Mouse (Mus musculus): ENCODE measurements around the gene Mindy4. TPM values are rescaled to one million over a fixed set of nuclear protein-coding genes. Genes with fewer than 3 reads are reported as not detected.
A peak's percentile ranks its signal among the peaks of the same experiment; 100 is the strongest.

Mindy4 gene
- polyA plus RNA-seq, 1 experiment from 2014 or later, result 16.2 TPM

DNA sequence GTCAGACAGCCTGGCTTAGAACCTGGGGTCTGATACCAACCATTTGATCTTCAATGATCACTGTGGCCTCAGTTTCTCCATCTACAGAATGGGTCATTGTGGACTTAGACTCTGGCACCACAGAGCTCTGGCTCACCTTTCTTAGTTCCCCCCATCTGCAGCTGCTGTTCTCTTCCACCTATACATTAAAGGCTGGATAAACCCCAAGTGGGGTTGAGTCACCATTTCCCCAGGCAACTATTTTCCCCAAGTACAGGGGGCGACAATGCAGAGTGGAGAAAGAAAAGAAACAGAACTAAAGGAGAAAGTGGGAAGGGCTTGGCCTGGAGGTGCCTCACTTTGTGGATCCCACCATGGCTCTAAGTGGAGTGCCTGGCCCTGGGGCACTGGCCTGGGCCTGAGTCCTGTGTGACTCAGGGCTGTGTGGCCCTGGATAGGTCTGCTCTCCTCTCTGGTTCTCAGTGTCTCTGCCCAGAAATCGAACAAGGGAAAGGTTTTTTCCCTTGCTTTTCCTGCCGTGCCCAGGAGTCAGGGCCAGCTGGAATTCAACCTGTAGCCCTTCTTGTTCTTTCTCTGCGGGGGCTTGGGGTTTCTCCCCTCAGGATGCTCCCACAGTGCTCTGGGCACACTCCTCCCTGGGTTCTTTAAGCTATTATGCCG lies 153.9 kb downstream of the Mindy4 start:
- Histone ChIP-seq H3K9ac (ENCODE audit: low read depth, low read length) (no peak overlapping the region), H3K27me3 (replicated peaks; ENCODE audit: control insufficient read depth, insufficient read depth, low read length) (no peaks in the 10 kb centered on the region)

DNA sequence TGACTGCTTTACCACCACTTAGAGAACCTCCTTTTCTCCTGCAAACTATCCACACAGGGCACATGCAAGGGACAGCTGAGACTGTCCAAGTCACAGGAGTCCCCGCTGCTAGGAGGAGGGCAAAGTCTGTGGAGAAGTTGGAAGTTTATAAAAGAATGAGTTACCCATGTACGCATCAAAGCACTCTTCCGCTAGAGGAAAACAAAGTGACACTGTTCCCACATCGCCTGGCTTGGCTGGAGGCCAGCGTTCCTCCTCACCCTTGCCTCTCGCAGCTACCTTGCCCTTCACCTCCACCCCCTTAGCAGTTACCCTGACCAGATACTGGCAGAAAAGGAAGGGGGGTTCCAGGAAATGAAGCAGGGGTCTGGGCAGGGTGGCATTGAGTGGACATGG lies 154.5 kb downstream of the Mindy4 start:
- Histone ChIP-seq H3K36me3 (ENCODE audit: control insufficient read depth, insufficient read depth, low read length) (no peaks in the 10 kb centered on the region), H3K9me3 (ENCODE audit: control insufficient read depth, low read length) (no peaks in the 10 kb centered on the region), H3K4me2 (ENCODE audit: low read depth, low read length) (no peak overlapping the region), H3K9ac (ENCODE audit: low read depth, low read length) (no peak overlapping the region), H3K27me3 (replicated peaks; ENCODE audit: control insufficient read depth, insufficient read depth, low read length) (no peaks in the 10 kb centered on the region), H3K4me3 (ENCODE audit: low read depth, low read length) (no peak overlapping the region), H3K4me1 (ENCODE audit: control insufficient read depth, insufficient read depth, low read length) (no peaks in the 10 kb centered on the region), H3K27ac (replicated peaks; ENCODE audit: low read depth, low read length) (no peak overlapping the region)
- DNase-seq (ENCODE audit: low spot score) (no peak), ATAC-seq (ENCODE audit: low read depth) (peak; percentile 53; the same call in 1 of the 2 replicates)
- 55% methylated on average over 6 of the region's 6 CpGs for WGBS

More for the DNA sequence above, 153.9 kb downstream of the Mindy4 start:
- Histone ChIP-seq H3K4me1 (ENCODE audit: control insufficient read depth, insufficient read depth, low read length) (no peaks in the 10 kb centered on the region), H3K4me3 (ENCODE audit: low read depth, low read length) (no peak overlapping the region), H3K36me3 (ENCODE audit: control insufficient read depth, insufficient read depth, low read length) (no peaks in the 10 kb centered on the region), H3K9me3 (ENCODE audit: control insufficient read depth, low read length) (no peaks in the 10 kb centered on the region), H3K4me2 (ENCODE audit: low read depth, low read length) (no peak overlapping the region), H3K27ac (replicated peaks; ENCODE audit: low read depth, low read length) (no peak overlapping the region)
- no peak for ATAC-seq (ENCODE audit: low read depth)
- 66% methylated on average over 5 of the region's 5 CpGs for WGBS
- no peak for DNase-seq (ENCODE audit: low spot score)

DNA sequence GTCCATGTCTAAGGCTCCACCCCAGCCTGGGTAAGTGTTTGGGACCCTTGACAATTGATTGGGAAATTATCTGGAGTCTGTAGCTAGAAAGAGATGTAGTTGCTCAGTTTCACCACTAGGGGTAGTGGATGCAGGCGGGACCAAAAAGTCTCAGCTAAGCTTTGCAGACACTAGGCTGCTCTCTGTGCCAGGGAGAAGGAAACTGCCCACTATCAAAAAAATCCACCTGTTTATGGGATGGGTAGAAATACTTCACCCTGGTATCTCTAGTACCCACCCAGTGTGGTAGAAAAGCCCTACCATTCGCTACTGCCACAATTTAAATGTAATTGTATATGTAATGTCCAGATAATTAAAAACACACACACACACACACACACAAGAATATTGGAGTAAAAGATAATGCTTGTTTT lies 155.6 kb downstream of the Mindy4 start:
- WGBS, result 13% methylated on average over 2 of the region's 2 CpGs
- Histone ChIP-seq H3K27me3 (replicated peaks; ENCODE audit: control insufficient read depth, insufficient read depth, low read length) (no peaks in the 10 kb centered on the region), H3K27ac (replicated peaks; ENCODE audit: low read depth, low read length) (no peak overlapping the region), H3K4me2 (ENCODE audit: low read depth, low read length) (no peak overlapping the region), H3K9ac (ENCODE audit: low read depth, low read length) (no peak overlapping the region), H3K9me3 (ENCODE audit: control insufficient read depth, low read length) (no peaks in the 10 kb centered on the region), H3K4me1 (ENCODE audit: control insufficient read depth, insufficient read depth, low read length) (no peaks in the 10 kb centered on the region), H3K36me3 (ENCODE audit: control insufficient read depth, insufficient read depth, low read length) (no peaks in the 10 kb centered on the region), H3K4me3 (ENCODE audit: low read depth, low read length) (no peak overlapping the region)
- ATAC-seq (ENCODE audit: low read depth) (0 out of 2 replicates have a peak, but pooled peaks have one; percentile 26), DNase-seq (ENCODE audit: low spot score) (no peak)

DNA sequence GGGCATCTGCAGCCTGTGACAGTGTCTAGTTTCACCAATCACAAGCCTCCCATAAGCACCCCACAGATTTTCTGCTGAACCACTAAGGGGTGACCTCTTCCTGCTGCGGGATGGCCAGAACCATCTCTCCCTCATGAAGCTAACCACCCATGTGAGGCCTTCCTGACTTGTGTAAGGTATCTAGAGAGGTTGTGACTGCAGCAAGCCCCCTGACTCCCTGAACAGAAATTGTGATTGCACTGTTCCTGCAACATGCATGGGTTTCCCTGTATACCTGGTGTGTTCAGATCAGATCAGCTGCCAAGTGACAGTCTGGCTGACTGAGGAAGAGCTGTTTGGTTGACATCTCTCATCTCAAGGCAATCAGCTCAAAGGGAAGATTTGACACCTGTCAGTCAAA lies 159.5 kb downstream of the Mindy4 start:
- Histone ChIP-seq H3K36me3 (ENCODE audit: control insufficient read depth, insufficient read depth, low read length) (no peaks in the 10 kb centered on the region), H3K9ac (ENCODE audit: low read depth, low read length) (no peak overlapping the region), H3K27me3 (replicated peaks; ENCODE audit: control insufficient read depth, insufficient read depth, low read length) (no peaks in the 10 kb centered on the region), H3K27ac (replicated peaks; ENCODE audit: low read depth, low read length) (no peak overlapping the region), H3K4me2 (ENCODE audit: low read depth, low read length) (no peak overlapping the region), H3K9me3 (ENCODE audit: control insufficient read depth, low read length) (no peaks in the 10 kb centered on the region), H3K4me1 (ENCODE audit: control insufficient read depth, insufficient read depth, low read length) (no peaks in the 10 kb centered on the region), H3K4me3 (ENCODE audit: low read depth, low read length) (no peak overlapping the region)
- WGBS, result 76% methylated on average over 1 of the region's 1 CpGs
- DNase-seq (ENCODE audit: low spot score) (no peak), ATAC-seq (ENCODE audit: low read depth) (no peak)

DNA sequence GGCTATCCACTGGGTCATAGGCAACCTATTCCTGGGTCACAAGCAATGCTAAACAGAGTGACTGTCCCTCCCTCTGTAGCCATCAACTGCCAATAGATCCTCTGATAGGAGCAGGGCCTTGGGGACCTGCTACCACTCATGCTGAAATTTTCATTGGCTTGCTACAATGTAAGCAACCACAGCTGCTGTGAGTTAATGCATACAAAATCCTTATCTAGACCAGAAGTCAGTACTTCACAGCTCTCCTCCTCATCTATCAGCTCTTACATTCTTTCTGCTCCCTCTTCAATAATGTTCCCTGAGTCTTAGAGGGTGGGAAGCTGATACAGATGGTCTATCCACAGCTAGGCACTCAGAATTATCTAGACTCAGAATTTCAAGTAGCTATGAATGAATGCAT lies 163.9 kb downstream of the Mindy4 start:
- H3K9ac ChIP-seq (ENCODE audit: low read depth, low read length), result no peak overlapping the region
- no peaks in the 10 kb centered on the region for H3K27me3 ChIP-seq (replicated peaks; ENCODE audit: control insufficient read depth, insufficient read depth, low read length)
- no peaks in the 10 kb centered on the region for H3K36me3 ChIP-seq (ENCODE audit: control insufficient read depth, insufficient read depth, low read length)
- H3K4me2 ChIP-seq (ENCODE audit: low read depth, low read length), result no peak overlapping the region
- no peaks in the 10 kb centered on the region for H3K4me1 ChIP-seq (ENCODE audit: control insufficient read depth, insufficient read depth, low read length)
- ATAC-seq (ENCODE audit: low read depth) (no peak), DNase-seq (ENCODE audit: low spot score) (no peak)
- no peak overlapping the region for H3K4me3 ChIP-seq (ENCODE audit: low read depth, low read length)
- no peaks in the 10 kb centered on the region for H3K9me3 ChIP-seq (ENCODE audit: control insufficient read depth, low read length)
- no peak overlapping the region for H3K27ac ChIP-seq (replicated peaks; ENCODE audit: low read depth, low read length)

Small RNAs within 50 kb of the gene (microRNA-seq; reads per million reads assigned to microRNA genes)
- gene Gm25458 (ENCODE audit: borderline number of aligned reads), result not detected

Other genes starting within 250 kb of the Mindy4 start
- 7.5 and 7.8 TPM in 2 replicates for gene Nod1, start 230.8 kb upstream of the Mindy4 start, polyA plus RNA-seq (2014; fragmentation: Nextera tagmentation; extraction: Ambion mirVana)
- gene Ggct, start 210.4 kb upstream of the Mindy4 start, polyA plus RNA-seq (2014; fragmentation: Nextera tagmentation; extraction: Ambion mirVana), result 9.5 and 10.8 TPM in 2 replicates
- 142 and 154 TPM in 2 replicates for gene Gars, start 165.4 kb upstream of the Mindy4 start, polyA plus RNA-seq (2014; fragmentation: Nextera tagmentation; extraction: Ambion mirVana)
- gene Crhr2, start 70.4 kb upstream of the Mindy4 start, polyA plus RNA-seq (2014; fragmentation: Nextera tagmentation; extraction: Ambion mirVana), result 0.51 and 0.84 TPM in 2 replicates
- gene Inmt, start 28.3 kb upstream of the Mindy4 start, polyA plus RNA-seq (2014; fragmentation: Nextera tagmentation; extraction: Ambion mirVana), result 4.2 and 5.9 TPM in 2 replicates
- 20.4 and 20.5 TPM in 2 replicates for gene Aqp1, start 133.0 kb downstream of the Mindy4 start, polyA plus RNA-seq (2014; fragmentation: Nextera tagmentation; extraction: Ambion mirVana)
- not detected in 2 replicates for gene Ghrhr, start 172.9 kb downstream of the Mindy4 start, polyA plus RNA-seq (2014; fragmentation: Nextera tagmentation; extraction: Ambion mirVana)
- 5.1 and 5.2 TPM in 2 replicates for gene Adcyap1r1, start 248.6 kb downstream of the Mindy4 start, polyA plus RNA-seq (2014; fragmentation: Nextera tagmentation; extraction: Ambion mirVana)

All from embryonic facial prominence, embryonic 14.5 days (tissue).